Mouse (Mus musculus) midbrain, embryonic 11.5 days (tissue): ENCODE results near the gene Mipol1. TPM values are rescaled to one million over a fixed set of nuclear protein-coding genes. Genes with fewer than 3 reads are reported as not detected.

Experiments
- ATAC-seq: fragments of 200-750 bp; cut with Nextera tagmentation; 2 replicates; pipeline ENCODE4 v1.8.0; 2017; ENCODE audit warnings: moderate TSS enrichment, moderate library complexity; ENCODE audit not compliant: low FRiP score
- DNase-seq: peaks from one replicate; pipeline ENCODE4 v3.0.0; 2015; ENCODE audit warnings: low spot score; ENCODE audit errors: missing footprints
- H3K27ac ChIP-seq: fragments of 300-500 bp; sonication (generic); 2 replicates; pipeline ENCODE4 v1.5.1; 2014; ENCODE audit warnings: low read depth, low read length
- H3K27me3 ChIP-seq: fragments of 300-500 bp; sonication (generic); 2 replicates; pipeline ENCODE4 v1.6.1; 2014; ENCODE audit warnings: mild to moderate bottlenecking, low read length, moderate library complexity, mixed read lengths; ENCODE audit not compliant: control insufficient read depth, insufficient read depth
- H3K36me3 ChIP-seq: fragments of 300-500 bp; sonication (generic); 2 replicates; pipeline ENCODE4 v1.6.1; 2014; ENCODE audit warnings: mild to moderate bottlenecking, low read length, moderate library complexity, mixed read lengths; ENCODE audit not compliant: control insufficient read depth, insufficient read depth
- H3K4me1 ChIP-seq: fragments of 300-500 bp; sonication (generic); 2 replicates; pipeline ENCODE4 v1.6.1; 2014; ENCODE audit warnings: low read length; ENCODE audit not compliant: control insufficient read depth, insufficient read depth
- H3K4me2 ChIP-seq: fragments of 300-500 bp; sonication (generic); 2 replicates; pipeline ENCODE4 v1.6.1; 2014; ENCODE audit warnings: mild to moderate bottlenecking, moderate library complexity
- H3K4me3 ChIP-seq: fragments of 300-500 bp; sonication (generic); 2 replicates; pipeline ENCODE4 v1.5.1; 2014; ENCODE audit warnings: low read depth, low read length
- H3K9ac ChIP-seq: fragments of 300-500 bp; sonication (generic); 2 replicates; pipeline ENCODE4 v1.6.1; 2014; ENCODE audit warnings: low read length
- H3K9me3 ChIP-seq: fragments of 300-500 bp; sonication (generic); 2 replicates; pipeline ENCODE4 v1.6.1; 2016; ENCODE audit warnings: low read length; ENCODE audit not compliant: control insufficient read depth
- WGBS: fragments of 180-500 bp; shearing (Covaris S2); extraction: QIAGEN DNeasy Blood & Tissue Kit; methylation state at CpG from one replicate; pipeline ENCODE4 v1.1.7; 2014; 5-methylcytosine and 5-hydroxymethylcytosine counted together
- polyA plus RNA-seq: library from polyadenylated mRNA; unstranded; fragments of >200 nt; fragmentation: Nextera tagmentation; extraction: Ambion mirVana; gene quantifications from 2 replicates; pipeline ENCODE4 v1.2.1, GENCODE M21; 2014

Gene Mipol1
- polyA plus RNA-seq, 1 experiment from 2014 or later, result 9.5 TPM

- DNase-seq (peak; percentile 83), ATAC-seq (peak; percentile 75)
- no peaks in the 10 kb centered on the region for H3K9me3 ChIP-seq
- H3K27ac ChIP-seq, result no peak overlapping the region
- H3K27me3 ChIP-seq, result no peaks in the 10 kb centered on the region; the same call in 1 of the 2 replicates
- no peak overlapping the region for H3K4me3 ChIP-seq
- no peak overlapping the region for H3K9ac ChIP-seq
- H3K36me3 ChIP-seq, result no peaks in the 10 kb centered on the region
- 22% methylated on average over 4 of the region's 4 CpGs for WGBS
- peaks cover 13% of the 10 kb centered on the region for H3K4me1 ChIP-seq
- H3K4me2 ChIP-seq, result no peak overlapping the region
These were observed 169.3 kb downstream of the Mipol1 start for GRCm38 (mm10) chr12:57399547-57399946.

- no peaks in the 10 kb centered on the region for H3K9me3 ChIP-seq
- WGBS, result 11% methylated on average over 4 of the region's 4 CpGs
- H3K4me1 ChIP-seq, result peaks cover 13% of the 10 kb centered on the region
- H3K9ac ChIP-seq, result no peak overlapping the region
- no peak overlapping the region for H3K4me3 ChIP-seq
- H3K27me3 ChIP-seq, result no peaks in the 10 kb centered on the region; the same call in 1 of the 2 replicates
- DNase-seq (peak; percentile 91), ATAC-seq (0 out of 2 replicates have a peak, but pooled peaks have one; percentile 36)
- H3K27ac ChIP-seq, result no peak overlapping the region
- H3K4me2 ChIP-seq, result no peak overlapping the region
- no peaks in the 10 kb centered on the region for H3K36me3 ChIP-seq
These were observed 170.0 kb downstream of the Mipol1 start for GRCm38 (mm10) chr12:57400186-57400585.

GRCm38 (mm10) chr12:57401126-57401525 lies 170.9 kb downstream of the Mipol1 start:
- DNase-seq, result peak; percentile 87
- Histone ChIP-seq H3K9ac (no peak overlapping the region; the same call in 1 of the 2 replicates), H3K4me3 (no peak overlapping the region), H3K4me1 (peaks cover 13% of the 10 kb centered on the region), H3K27me3 (no peaks in the 10 kb centered on the region; the same call in 1 of the 2 replicates), H3K36me3 (no peaks in the 10 kb centered on the region), H3K4me2 (peak overlapping the region; percentile 31), H3K9me3 (no peaks in the 10 kb centered on the region), H3K27ac (no peak overlapping the region)
- ATAC-seq, result 0 out of 2 replicates have a peak, but pooled peaks have one; percentile 36
- 15% methylated on average over 7 of the region's 7 CpGs for WGBS

- Histone ChIP-seq H3K27me3 (no peaks in the 10 kb centered on the region; the same call in 1 of the 2 replicates), H3K9me3 (no peaks in the 10 kb centered on the region), H3K4me2 (no peak overlapping the region), H3K4me1 (peaks cover 13% of the 10 kb centered on the region), H3K4me3 (no peak overlapping the region), H3K36me3 (no peaks in the 10 kb centered on the region), H3K9ac (no peak overlapping the region), H3K27ac (no peak overlapping the region)
- ATAC-seq (no peak), DNase-seq (no peak)
- WGBS, result 73% methylated on average over 6 of the region's 6 CpGs
These were observed 172.1 kb downstream of the Mipol1 start for GRCm38 (mm10) chr12:57402360-57402759.

- Histone ChIP-seq H3K27ac (no peak overlapping the region), H3K27me3 (no peaks in the 10 kb centered on the region), H3K4me1 (no peaks in the 10 kb centered on the region), H3K4me2 (no peak overlapping the region), H3K9ac (no peak overlapping the region), H3K4me3 (no peak overlapping the region), H3K36me3 (no peaks in the 10 kb centered on the region), H3K9me3 (no peaks in the 10 kb centered on the region)
- ATAC-seq (no peak), DNase-seq (no peak)
These were observed 179.7 kb downstream of the Mipol1 start for GRCm38 (mm10) chr12:57409976-57410375.

- H3K4me1 ChIP-seq, result no peaks in the 10 kb centered on the region
- H3K9ac ChIP-seq, result no peak overlapping the region
- 86% methylated on average over 3 of the region's 3 CpGs for WGBS
- no peak overlapping the region for H3K4me3 ChIP-seq
- DNase-seq (no peak), ATAC-seq (no peak)
- no peak overlapping the region for H3K4me2 ChIP-seq
- H3K27me3 ChIP-seq, result no peaks in the 10 kb centered on the region
- no peaks in the 10 kb centered on the region for H3K36me3 ChIP-seq
- no peaks in the 10 kb centered on the region for H3K9me3 ChIP-seq
- H3K27ac ChIP-seq, result no peak overlapping the region
These were observed 183.6 kb downstream of the Mipol1 start for GRCm38 (mm10) chr12:57413833-57414232.

- Histone ChIP-seq H3K4me1 (no peaks in the 10 kb centered on the region), H3K27me3 (no peaks in the 10 kb centered on the region), H3K4me2 (no peak overlapping the region), H3K36me3 (no peaks in the 10 kb centered on the region), H3K9me3 (no peaks in the 10 kb centered on the region), H3K27ac (no peak overlapping the region), H3K9ac (no peak overlapping the region), H3K4me3 (no peak overlapping the region)
- 92% methylated on average over 5 of the region's 5 CpGs for WGBS
- DNase-seq (no peak), ATAC-seq (no peak)
These were observed 194.7 kb downstream of the Mipol1 start for GRCm38 (mm10) chr12:57424902-57425301.

- Histone ChIP-seq H3K27me3 (no peaks in the 10 kb centered on the region), H3K9ac (no peak overlapping the region), H3K4me2 (no peak overlapping the region), H3K9me3 (no peaks in the 10 kb centered on the region), H3K4me3 (no peak overlapping the region), H3K36me3 (no peaks in the 10 kb centered on the region), H3K4me1 (no peaks in the 10 kb centered on the region), H3K27ac (no peak overlapping the region)
- ATAC-seq (no peak), DNase-seq (no peak)
- 95% methylated on average over 3 of the region's 3 CpGs for WGBS
These were observed 198.0 kb downstream of the Mipol1 start for GRCm38 (mm10) chr12:57428243-57428642.

GRCm38 (mm10) chr12:57428767-57429166 lies 198.5 kb downstream of the Mipol1 start:
- WGBS, result 85% methylated on average over 2 of the region's 2 CpGs
- no peak for ATAC-seq

More at GRCm38 (mm10) chr12:57428767-57429166, 198.5 kb downstream of the Mipol1 start:
- no peak overlapping the region for H3K9ac ChIP-seq
- H3K4me1 ChIP-seq, result no peaks in the 10 kb centered on the region
- H3K27me3 ChIP-seq, result no peaks in the 10 kb centered on the region
- H3K36me3 ChIP-seq, result no peaks in the 10 kb centered on the region
- no peak overlapping the region for H3K27ac ChIP-seq
- no peak for DNase-seq
- H3K4me3 ChIP-seq, result no peak overlapping the region
- H3K4me2 ChIP-seq, result no peak overlapping the region
- no peaks in the 10 kb centered on the region for H3K9me3 ChIP-seq
